Mouse (Mus musculus): ENCODE results near the gene Asb18. TPM values are rescaled to one million over a fixed set of nuclear protein-coding genes. Genes with fewer than 3 reads are reported as not detected.

Asb18 gene
- total and polyA plus RNA-seq, 2 experiments from 2014 or later = 1.6 to 17.3 TPM

DNA sequence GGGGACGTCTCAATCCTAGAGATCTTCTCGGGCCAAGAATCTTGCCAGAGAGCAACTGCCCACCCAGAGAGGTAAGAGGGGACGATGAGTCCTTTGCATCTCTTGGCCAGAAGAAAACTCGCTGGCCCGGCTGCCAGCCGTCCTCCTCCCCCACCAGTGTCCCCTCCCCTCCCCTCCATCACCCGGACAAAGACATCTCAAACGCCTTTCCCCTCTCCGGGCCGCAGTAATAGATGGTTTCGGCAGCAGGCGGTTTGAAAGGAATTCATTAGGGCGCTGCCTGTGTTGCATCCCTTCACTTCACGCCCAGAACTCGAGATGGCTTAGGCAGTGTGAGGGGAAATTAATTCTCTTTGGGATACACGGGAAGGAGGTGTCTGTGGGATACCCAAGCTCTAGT lies 81.8 kb downstream of the Asb18 start:
- ATAC-seq (ENCODE audit: insufficient read depth, low read depth) = no peak

DNA sequence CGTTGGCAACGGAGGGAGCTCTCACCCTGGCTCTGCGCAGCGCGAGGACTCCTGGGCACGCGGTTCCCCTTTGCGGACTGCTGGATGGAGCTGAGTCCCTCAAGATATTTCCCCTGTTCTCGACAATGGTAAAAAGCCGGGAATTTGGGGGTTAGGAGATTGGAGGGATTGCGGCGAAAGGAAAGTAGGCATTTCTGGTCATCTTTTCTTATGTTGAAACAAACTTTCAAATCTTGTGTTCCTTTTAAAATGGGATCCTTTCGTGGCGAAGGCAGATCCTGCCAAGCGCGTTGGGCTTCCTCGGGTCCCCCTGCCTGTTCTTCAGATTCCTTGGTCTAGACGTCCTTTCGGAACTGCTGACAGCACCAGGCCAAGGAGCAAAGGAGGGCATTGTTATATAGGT lies 82.4 kb downstream of the Asb18 start:
- WGBS = 8% methylated on average over 19 of the region's 19 CpGs
- Histone ChIP-seq H3K9me3 (replicated peaks; ENCODE audit: control insufficient read depth, low read length) (no peaks in the 10 kb centered on the region), H3K4me3 (ENCODE audit: low read depth, low read length) (no peak overlapping the region; the same call in 1 of the 2 replicates), H3K36me3 (replicated peaks; ENCODE audit: control insufficient read depth, insufficient read depth, low read length) (no peaks in the 10 kb centered on the region), H3K27ac (ENCODE audit: low read depth) (no peak overlapping the region), H3K4me2 (ENCODE audit: low read depth, low read length) (no peak overlapping the region), H3K4me1 (ENCODE audit: control insufficient read depth, insufficient read depth) (peaks cover 16% of the 10 kb centered on the region; the same call in 1 of the 2 replicates), H3K27me3 (ENCODE audit: control insufficient read depth, insufficient read depth, low read length) (peaks cover 99% of the 10 kb centered on the region), H3K9ac (replicated peaks; ENCODE audit: low read depth, low read length) (no peak overlapping the region)
- TF ChIP-seq EP300 (IDR thresholded peaks at IDR 0.05; ENCODE audit: low read depth) (no peak), CTCF (IDR thresholded peaks at IDR 0.05; ENCODE audit: low read depth) (no peak)
- ATAC-seq (ENCODE audit: insufficient read depth, low read depth) = no peak
- no peak for DNase-seq (ENCODE audit: low spot score)

More for the DNA sequence above, 81.8 kb downstream of the Asb18 start:
- TF ChIP-seq CTCF (IDR thresholded peaks at IDR 0.05; ENCODE audit: low read depth) (no peak), EP300 (IDR thresholded peaks at IDR 0.05; ENCODE audit: low read depth) (no peak)
- no peak overlapping the region for H3K27ac ChIP-seq (ENCODE audit: low read depth)
- no peaks in the 10 kb centered on the region for H3K9me3 ChIP-seq (replicated peaks; ENCODE audit: control insufficient read depth, low read length)
- H3K4me3 ChIP-seq (ENCODE audit: low read depth, low read length) = no peak overlapping the region
- WGBS = 4% methylated on average over 16 of the region's 16 CpGs
- no peaks in the 10 kb centered on the region for H3K36me3 ChIP-seq (replicated peaks; ENCODE audit: control insufficient read depth, insufficient read depth, low read length)
- H3K4me1 ChIP-seq (ENCODE audit: control insufficient read depth, insufficient read depth) = peaks cover 11% of the 10 kb centered on the region; the same call in 1 of the 2 replicates
- no peak overlapping the region for H3K4me2 ChIP-seq (ENCODE audit: low read depth, low read length)
- DNase-seq (ENCODE audit: low spot score) = no peak
- H3K27me3 ChIP-seq (ENCODE audit: control insufficient read depth, insufficient read depth, low read length) = peaks cover 99% of the 10 kb centered on the region
- H3K9ac ChIP-seq (replicated peaks; ENCODE audit: low read depth, low read length) = no peak overlapping the region

DNA sequence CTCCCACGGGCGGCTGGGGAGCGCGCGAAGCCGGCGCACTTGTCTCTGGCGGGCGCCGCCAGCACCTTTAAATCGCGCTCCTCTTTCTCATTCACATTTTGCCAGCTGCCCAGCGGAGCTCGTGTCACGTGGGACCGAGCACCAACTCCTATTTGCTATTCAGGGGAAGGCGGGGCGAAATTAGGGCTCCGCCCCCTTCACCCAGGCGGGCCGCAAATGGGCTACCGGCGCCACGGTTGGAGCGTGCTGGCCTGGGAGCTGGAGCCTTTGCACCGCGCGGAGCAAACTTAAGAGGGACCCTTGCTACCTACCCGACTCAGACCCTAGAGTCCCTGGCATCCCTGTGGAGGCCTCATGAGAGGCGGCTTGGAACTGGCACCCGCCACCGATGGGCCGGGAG lies 83.3 kb downstream of the Asb18 start, which contains the start of gene Gbx2:
Gene Gbx2 (minus strand): TSS at position 60 of the 400 bp plus-strand sequence.
- peak; percentile 75 for ATAC-seq (ENCODE audit: insufficient read depth, low read depth)
- DNase-seq (ENCODE audit: low spot score) = peak; percentile 41
- Histone ChIP-seq H3K4me3 (ENCODE audit: low read depth, low read length) (peak within 1 kb of the TSS; percentile 47), H3K27ac (ENCODE audit: low read depth) (no peak within 1 kb of the TSS), H3K27me3 (ENCODE audit: control insufficient read depth, insufficient read depth, low read length) (peaks cover 99% of the 10 kb centered on the region), H3K9ac (replicated peaks; ENCODE audit: low read depth, low read length) (no peak within 1 kb of the TSS), H3K4me2 (ENCODE audit: low read depth, low read length) (peak within 1 kb of the TSS; percentile 69), H3K4me1 (ENCODE audit: control insufficient read depth, insufficient read depth) (peaks cover 16% of the 10 kb centered on the region; the same call in 1 of the 2 replicates), H3K36me3 (replicated peaks; ENCODE audit: control insufficient read depth, insufficient read depth, low read length) (no peaks in the 10 kb centered on the region), H3K9me3 (replicated peaks; ENCODE audit: control insufficient read depth, low read length) (no peaks in the 10 kb centered on the region)
- TF ChIP-seq CTCF (IDR thresholded peaks at IDR 0.05; ENCODE audit: low read depth) (no peak), EP300 (IDR thresholded peaks at IDR 0.05; ENCODE audit: low read depth) (no peak)
- WGBS = 1% methylated on average over 33 of the region's 33 CpGs

DNA sequence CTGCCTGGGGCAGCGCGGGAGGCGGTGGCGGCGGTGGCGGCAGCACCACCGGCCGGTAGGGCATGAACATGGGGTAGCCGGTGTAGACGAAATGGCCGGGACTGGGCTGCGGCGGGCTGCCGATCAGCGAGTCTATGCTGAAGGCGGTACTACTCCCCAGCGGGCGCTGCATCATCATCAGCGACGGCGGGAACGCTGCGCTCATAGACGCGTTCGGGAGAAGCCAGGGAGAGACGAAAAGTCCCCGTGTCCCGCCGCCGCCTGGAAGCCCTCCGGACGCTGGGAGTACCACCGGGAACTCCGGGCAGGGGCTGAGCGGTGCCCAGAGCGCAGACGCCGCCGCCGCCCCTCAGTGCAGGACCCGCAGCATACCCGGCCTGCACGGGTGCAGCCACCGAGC lies 83.9 kb downstream of the Asb18 start:
- no peak for ATAC-seq (ENCODE audit: insufficient read depth, low read depth)
- no peak for TF ChIP-seq CTCF (IDR thresholded peaks at IDR 0.05; ENCODE audit: low read depth)
- TF ChIP-seq EP300 (IDR thresholded peaks at IDR 0.05; ENCODE audit: low read depth) = no peak
- no peaks in the 10 kb centered on the region for H3K36me3 ChIP-seq (replicated peaks; ENCODE audit: control insufficient read depth, insufficient read depth, low read length)
- no peaks in the 10 kb centered on the region for H3K9me3 ChIP-seq (replicated peaks; ENCODE audit: control insufficient read depth, low read length)
- under 1% methylated on average over 31 of the region's 45 CpGs for WGBS
- peaks cover 16% of the 10 kb centered on the region; the same call in 1 of the 2 replicates for H3K4me1 ChIP-seq (ENCODE audit: control insufficient read depth, insufficient read depth)
- H3K9ac ChIP-seq (replicated peaks; ENCODE audit: low read depth, low read length) = no peak overlapping the region
- no peak for DNase-seq (ENCODE audit: low spot score)
- H3K27ac ChIP-seq (ENCODE audit: low read depth) = no peak overlapping the region
- H3K27me3 ChIP-seq (ENCODE audit: control insufficient read depth, insufficient read depth, low read length) = peaks cover 99% of the 10 kb centered on the region
- H3K4me3 ChIP-seq (ENCODE audit: low read depth, low read length) = peak overlapping the region; percentile 47
- H3K4me2 ChIP-seq (ENCODE audit: low read depth, low read length) = peak overlapping the region; percentile 69

DNA sequence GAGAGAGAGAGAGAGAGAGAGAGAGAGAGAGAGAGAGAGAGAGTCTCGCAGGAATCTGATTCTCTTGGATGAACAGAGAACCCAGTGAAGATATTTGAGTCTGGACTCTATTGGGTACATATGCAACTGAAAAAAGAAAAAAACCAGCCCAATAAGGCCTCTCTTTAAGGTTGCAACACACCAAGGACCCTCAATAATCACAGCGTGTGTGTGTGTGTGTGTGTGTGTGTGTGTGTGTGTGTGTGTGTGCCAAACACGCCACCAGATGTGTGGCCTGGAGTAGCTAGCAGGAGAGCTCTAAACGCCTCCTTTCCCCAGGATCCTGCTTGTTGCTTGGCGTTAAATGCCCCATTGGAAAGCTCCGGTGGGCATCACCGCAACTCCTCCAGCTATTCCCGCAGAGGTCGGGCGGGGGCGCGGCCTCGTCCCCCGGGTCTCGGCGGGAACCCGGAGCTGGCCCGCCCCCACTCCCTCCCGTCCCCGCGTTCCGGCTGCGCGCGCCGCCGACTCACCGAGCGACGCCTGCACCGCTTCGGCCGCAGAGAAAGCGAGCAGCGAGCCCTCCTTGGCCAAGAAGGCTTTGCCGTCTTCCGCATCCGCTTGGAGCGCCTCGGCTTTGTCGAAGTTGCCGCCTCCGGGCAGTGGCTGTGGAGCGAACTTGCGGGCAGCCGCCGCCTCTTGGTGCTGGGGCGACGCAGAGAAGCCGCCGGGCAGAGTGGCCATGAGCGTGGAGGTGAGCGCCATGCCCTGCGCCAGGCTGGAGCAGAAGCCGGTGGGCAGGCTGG lies 84.6 kb downstream of the Asb18 start:
- Histone ChIP-seq H3K9ac (replicated peaks; ENCODE audit: low read depth, low read length) (no peak overlapping the region), H3K27me3 (ENCODE audit: control insufficient read depth, insufficient read depth, low read length) (peaks cover 99% of the 10 kb centered on the region), H3K27ac (ENCODE audit: low read depth) (no peak overlapping the region), H3K4me2 (ENCODE audit: low read depth, low read length) (peak overlapping the region; percentile 69), H3K4me1 (ENCODE audit: control insufficient read depth, insufficient read depth) (peaks cover 16% of the 10 kb centered on the region; the same call in 1 of the 2 replicates), H3K36me3 (replicated peaks; ENCODE audit: control insufficient read depth, insufficient read depth, low read length) (no peaks in the 10 kb centered on the region), H3K4me3 (ENCODE audit: low read depth, low read length) (peak overlapping the region; percentile 47), H3K9me3 (replicated peaks; ENCODE audit: control insufficient read depth, low read length) (no peaks in the 10 kb centered on the region)
- ATAC-seq (ENCODE audit: insufficient read depth, low read depth) (no peak), DNase-seq (ENCODE audit: low spot score) (no peak)
- TF ChIP-seq CTCF (IDR thresholded peaks at IDR 0.05; ENCODE audit: low read depth) = no peak
- no peak for TF ChIP-seq EP300 (IDR thresholded peaks at IDR 0.05; ENCODE audit: low read depth)
- WGBS = under 1% methylated on average over 54 of the region's 55 CpGs

Data from heart, postnatal 0 days (tissue).